Mouse (Mus musculus): ENCODE data around the gene Pop7.

- TF ChIP-seq GATA1 (IDR thresholded peaks at IDR 0.05; ENCODE audit: borderline replicate concordance, low read length) (no peak), FLI1 (IDR thresholded peaks at IDR 0.05; ENCODE audit: low read length) (no peak)
Observed at GRCm38 (mm10) chr5:137465049-137465448, 37.3 kb downstream of the Pop7 start.
